Mouse (Mus musculus) midbrain, embryonic 16.5 days (tissue): ENCODE measurements at regions not wholly inside any gene's neighbourhood (a gene's known extent, or its start where the extent isn't known, plus 50 kb on each side); places are given as distances from the start of the nearest gene placed in this dataset.

Experiments used
- ATAC-seq: fragments of 200-750 bp; cut with Nextera tagmentation; 2 replicates; pipeline ENCODE4 v1.8.0; 2017; ENCODE audit warnings: moderate TSS enrichment
- H3K27ac ChIP-seq: fragments of 300-500 bp; sonication (generic); 2 replicates; pipeline ENCODE4 v1.5.1; 2014; ENCODE audit warnings: mild to moderate bottlenecking, low read length, mixed read lengths
- H3K27me3 ChIP-seq: fragments of 300-500 bp; sonication (generic); 2 replicates; pipeline ENCODE4 v1.6.1; 2014; ENCODE audit warnings: low read depth, low read length, mixed read lengths; ENCODE audit not compliant: control insufficient read depth, insufficient read depth
- H3K36me3 ChIP-seq: fragments of 300-500 bp; sonication (generic); 2 replicates; pipeline ENCODE4 v1.6.1; 2014; ENCODE audit warnings: mild to moderate bottlenecking, low read length, moderate library complexity, mixed read lengths; ENCODE audit not compliant: control insufficient read depth, insufficient read depth
- H3K4me1 ChIP-seq: fragments of 300-500 bp; sonication (generic); 2 replicates; pipeline ENCODE4 v1.6.1; 2014; ENCODE audit warnings: mild to moderate bottlenecking, low read length, mixed read lengths; ENCODE audit not compliant: control insufficient read depth, insufficient read depth
- H3K4me2 ChIP-seq: fragments of 300-500 bp; sonication (generic); 2 replicates; pipeline ENCODE4 v1.6.1; 2014; ENCODE audit warnings: mild to moderate bottlenecking, low read length, mixed read lengths
- H3K4me3 ChIP-seq: fragments of 300-500 bp; sonication (generic); 2 replicates; pipeline ENCODE4 v1.5.1; 2014; ENCODE audit warnings: low read depth, mild to moderate bottlenecking, low read length, moderate library complexity, mixed read lengths
- H3K9ac ChIP-seq: fragments of 300-500 bp; sonication (generic); 2 replicates; pipeline ENCODE4 v1.6.1; 2014; ENCODE audit warnings: low read depth, low read length, mixed read lengths
- H3K9me3 ChIP-seq: fragments of 300-500 bp; sonication (generic); replicated peaks from 2 replicates; pipeline ENCODE4 v1.6.1; 2014; ENCODE audit warnings: mild to moderate bottlenecking, low read length, mixed read lengths; ENCODE audit not compliant: control insufficient read depth, poor library complexity, severe bottlenecking
- WGBS: fragments of 180-500 bp; shearing (Covaris S2); extraction: QIAGEN DNeasy Blood & Tissue Kit; methylation state at CpG from one replicate; pipeline ENCODE4 v1.1.7; 2014; 5-methylcytosine and 5-hydroxymethylcytosine counted together

DNA sequence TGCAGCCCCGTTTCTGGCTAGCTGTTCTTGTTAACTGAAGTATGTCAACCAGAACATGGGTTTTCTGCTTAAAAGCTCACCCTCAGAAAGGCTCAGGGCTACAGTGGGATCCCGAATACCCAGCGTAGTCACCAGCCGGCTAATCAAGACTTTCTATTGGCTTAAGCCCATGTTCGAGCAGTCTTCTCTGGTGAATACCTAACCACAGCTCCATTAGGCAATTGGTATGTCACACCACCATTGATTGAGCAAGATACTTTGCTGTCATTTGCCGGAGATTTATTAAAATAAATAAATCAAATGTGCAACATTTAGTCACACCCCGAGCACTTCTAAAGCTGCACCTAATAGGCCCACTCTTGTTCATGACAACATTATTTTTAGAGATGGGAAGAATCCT is 162.5 kb downstream of the Cog6 start:
- no peak overlapping the region for H3K4me2 ChIP-seq
- no peak overlapping the region for H3K27ac ChIP-seq
- no peaks in the 10 kb centered on the region for H3K9me3 ChIP-seq
- H3K9ac ChIP-seq = no peak overlapping the region
- H3K36me3 ChIP-seq = no peaks in the 10 kb centered on the region
- H3K27me3 ChIP-seq = no peaks in the 10 kb centered on the region
- no peaks in the 10 kb centered on the region for H3K4me1 ChIP-seq
- no peak for ATAC-seq
- no peak overlapping the region for H3K4me3 ChIP-seq
- WGBS = 94% methylated on average over 7 of the region's 7 CpGs

GRCm38 (mm10) chr3:52853126-52853525 is 163.9 kb downstream of the Cog6 start:
- Histone ChIP-seq H3K27ac (no peak overlapping the region), H3K4me3 (no peak overlapping the region), H3K4me1 (no peaks in the 10 kb centered on the region), H3K9ac (no peak overlapping the region), H3K4me2 (no peak overlapping the region), H3K9me3 (no peaks in the 10 kb centered on the region), H3K27me3 (no peaks in the 10 kb centered on the region), H3K36me3 (no peaks in the 10 kb centered on the region)
- WGBS = 86% methylated on average over 3 of the region's 3 CpGs
- no peak for ATAC-seq

GRCm38 (mm10) chr3:52845166-52845565 is 171.9 kb downstream of the Cog6 start:
- Histone ChIP-seq H3K9me3 (no peaks in the 10 kb centered on the region), H3K4me3 (no peak overlapping the region), H3K4me1 (no peaks in the 10 kb centered on the region), H3K9ac (no peak overlapping the region), H3K4me2 (no peak overlapping the region), H3K36me3 (no peaks in the 10 kb centered on the region), H3K27ac (no peak overlapping the region), H3K27me3 (no peaks in the 10 kb centered on the region)
- ATAC-seq = no peak

- WGBS = 24% methylated on average over 7 of the region's 7 CpGs
These were observed 173.0 kb downstream of the Cog6 start for GRCm38 (mm10) chr3:52843998-52844397.

DNA sequence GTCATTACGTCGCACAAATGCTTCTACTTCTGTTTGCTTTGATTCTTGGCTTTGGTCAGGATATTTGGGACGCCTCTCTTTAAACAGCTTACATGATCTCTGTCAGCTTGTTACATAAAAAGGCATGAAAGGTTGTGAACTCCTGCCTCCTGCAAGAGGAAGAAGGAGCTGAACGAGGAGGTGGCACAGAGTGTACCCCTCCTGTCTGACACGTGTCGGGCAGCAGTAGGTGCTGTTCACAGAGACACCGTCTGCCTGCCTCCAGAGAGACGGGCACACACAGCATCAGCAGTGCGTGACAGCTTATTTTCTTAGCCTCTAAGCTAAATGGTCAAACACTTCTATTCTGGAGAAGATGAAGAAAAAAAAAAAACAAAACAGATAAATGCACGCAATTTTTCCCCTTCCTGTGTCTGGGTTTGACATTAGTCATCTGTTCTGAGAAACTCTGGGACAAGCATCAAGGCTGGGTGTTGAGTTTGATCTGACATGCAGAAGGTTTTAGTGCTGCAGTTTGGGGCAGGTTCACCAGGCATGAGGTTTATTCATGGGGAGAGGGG is 174.1 kb downstream of the Cog6 start:
- H3K36me3 ChIP-seq = no peaks in the 10 kb centered on the region
- H3K4me1 ChIP-seq = 0 out of 2 replicates have a peak, but pooled peaks cover 2% of the 10 kb centered on the region
- ATAC-seq = no peak
- H3K9ac ChIP-seq = no peak overlapping the region
- no peak overlapping the region for H3K4me3 ChIP-seq
- no peak overlapping the region for H3K4me2 ChIP-seq
- 71% methylated on average over 10 of the region's 10 CpGs for WGBS
- no peak overlapping the region for H3K27ac ChIP-seq
- peaks cover 2% of the 10 kb centered on the region; the same call in 1 of the 2 replicates for H3K27me3 ChIP-seq
- no peaks in the 10 kb centered on the region for H3K9me3 ChIP-seq

More at GRCm38 (mm10) chr3:52843998-52844397, 173.0 kb downstream of the Cog6 start:
- H3K36me3 ChIP-seq = no peaks in the 10 kb centered on the region
- H3K4me1 ChIP-seq = no peaks in the 10 kb centered on the region
- H3K27ac ChIP-seq = no peak overlapping the region
- H3K9me3 ChIP-seq = no peaks in the 10 kb centered on the region
- peaks cover 2% of the 10 kb centered on the region; the same call in 1 of the 2 replicates for H3K27me3 ChIP-seq
- no peak overlapping the region for H3K4me3 ChIP-seq
- ATAC-seq = no peak
- H3K4me2 ChIP-seq = no peak overlapping the region
- no peak overlapping the region for H3K9ac ChIP-seq

DNA sequence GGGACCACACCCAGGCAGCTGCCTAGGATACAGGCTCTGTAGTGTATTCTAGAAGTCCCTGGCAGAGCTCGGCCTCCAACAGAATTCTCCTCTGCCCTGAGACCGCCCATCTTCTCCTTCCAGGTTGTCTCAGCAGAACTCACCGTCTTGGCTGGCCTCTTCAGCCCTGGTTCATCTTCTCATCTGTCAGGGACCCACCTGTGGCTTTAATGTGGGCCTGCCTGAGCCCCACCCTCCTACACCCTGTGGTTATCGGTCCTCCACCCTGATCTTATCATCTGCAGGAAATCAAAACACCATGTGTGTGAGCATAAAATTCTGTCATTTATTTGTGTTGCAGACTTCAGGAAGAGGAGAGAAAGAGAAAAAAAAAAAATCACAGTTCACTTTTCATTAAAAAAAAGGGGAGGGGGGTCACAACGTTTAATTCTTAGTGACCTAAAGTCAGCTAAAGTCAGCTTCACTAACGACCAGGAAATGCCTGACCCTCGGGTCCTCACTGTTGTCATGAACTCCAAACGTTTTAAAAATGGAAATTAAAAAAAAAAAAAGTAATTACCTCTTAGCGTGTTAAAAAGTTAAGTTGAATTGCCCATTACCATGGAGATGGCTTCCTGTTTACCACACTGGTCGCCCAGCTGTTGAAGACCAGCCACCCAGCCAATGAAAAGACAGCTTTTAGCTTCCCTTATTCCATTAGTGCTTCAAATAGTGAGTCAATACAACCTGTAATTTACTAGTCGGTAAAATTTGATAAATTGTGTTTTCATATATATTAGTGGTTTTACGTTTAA is 176.7 kb downstream of the Cog6 start:
- Histone ChIP-seq H3K27me3 (peaks cover 2% of the 10 kb centered on the region; the same call in 1 of the 2 replicates), H3K9ac (no peak overlapping the region), H3K9me3 (no peaks in the 10 kb centered on the region), H3K4me3 (no peak overlapping the region), H3K4me1 (peaks cover 2% of the 10 kb centered on the region; the same call in 1 of the 2 replicates), H3K27ac (no peak overlapping the region), H3K36me3 (no peaks in the 10 kb centered on the region), H3K4me2 (no peak overlapping the region)
- no peak for ATAC-seq
- WGBS = 73% methylated on average over 12 of the region's 12 CpGs

DNA sequence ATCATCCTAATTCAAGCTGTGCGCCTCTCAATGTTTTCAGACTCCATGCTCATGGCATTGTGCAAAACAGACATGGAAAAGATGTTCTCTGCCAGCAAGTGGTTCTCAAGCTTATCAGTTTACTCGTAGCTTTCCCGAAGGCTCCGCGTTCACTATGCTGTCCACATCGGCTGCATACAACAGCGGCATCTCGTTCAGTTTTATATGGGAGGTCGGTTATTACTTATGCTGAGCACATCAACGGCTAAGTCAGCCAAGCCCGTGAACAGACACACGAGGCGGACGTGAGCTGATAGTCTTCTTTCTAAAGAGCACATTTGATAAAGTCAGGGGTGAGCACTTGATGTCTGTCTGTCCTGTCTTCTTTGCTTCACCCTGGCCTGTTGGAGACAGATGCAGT is 179.0 kb downstream of the Cog6 start:
- Histone ChIP-seq H3K4me2 (no peak overlapping the region), H3K4me3 (no peak overlapping the region), H3K4me1 (peaks cover 2% of the 10 kb centered on the region; the same call in 1 of the 2 replicates), H3K27ac (no peak overlapping the region), H3K27me3 (peaks cover 2% of the 10 kb centered on the region; the same call in 1 of the 2 replicates), H3K9me3 (no peaks in the 10 kb centered on the region), H3K9ac (no peak overlapping the region), H3K36me3 (no peaks in the 10 kb centered on the region)
- WGBS = 43% methylated on average over 14 of the region's 14 CpGs
- ATAC-seq = peak; percentile 56; the same call in 1 of the 2 replicates

GRCm38 (mm10) chr3:52837527-52837926 is 179.5 kb downstream of the Cog6 start:
- Histone ChIP-seq H3K27ac (no peak overlapping the region), H3K9ac (no peak overlapping the region), H3K4me1 (peaks cover 2% of the 10 kb centered on the region; the same call in 1 of the 2 replicates), H3K9me3 (no peaks in the 10 kb centered on the region), H3K4me3 (no peak overlapping the region), H3K27me3 (peaks cover 2% of the 10 kb centered on the region; the same call in 1 of the 2 replicates), H3K4me2 (no peak overlapping the region), H3K36me3 (no peaks in the 10 kb centered on the region)
- no peak for ATAC-seq
- WGBS = 23% methylated on average over 4 of the region's 4 CpGs

DNA sequence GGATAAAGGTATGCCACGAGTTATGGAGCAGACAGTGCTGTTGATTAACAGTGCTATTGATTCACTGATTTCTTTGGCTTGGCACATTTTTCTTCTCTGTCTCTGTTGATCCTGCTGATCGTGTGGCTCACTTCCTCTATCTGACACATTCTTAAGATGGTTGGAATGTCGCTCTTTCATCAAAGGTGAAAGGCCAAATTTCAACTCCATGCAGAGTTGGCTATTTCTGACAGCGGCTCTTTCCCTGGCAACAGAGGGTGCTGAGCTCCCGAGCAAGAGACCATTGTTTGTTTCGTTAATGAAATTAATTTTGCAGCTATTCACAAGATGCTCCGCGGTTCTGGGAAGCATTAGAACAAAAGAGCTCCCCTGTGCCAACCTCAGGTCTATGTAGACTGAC is 180.3 kb downstream of the Cog6 start:
- Histone ChIP-seq H3K9me3 (no peaks in the 10 kb centered on the region), H3K27ac (no peak overlapping the region), H3K4me1 (peaks cover 2% of the 10 kb centered on the region; the same call in 1 of the 2 replicates), H3K4me2 (no peak overlapping the region), H3K4me3 (no peak overlapping the region), H3K9ac (no peak overlapping the region), H3K36me3 (no peaks in the 10 kb centered on the region), H3K27me3 (peaks cover 2% of the 10 kb centered on the region; the same call in 1 of the 2 replicates)
- ATAC-seq = no peak
- 14% methylated on average over 8 of the region's 8 CpGs for WGBS
